Mouse (Mus musculus) WW6 (cell line): ENCODE results near the gene P3h2.

Experiments
- DNase-seq: peaks from one replicate; pipeline ENCODE4 v3.0.0-alpha.2; 2013; ENCODE audit warnings: low read depth, low spot score

P3h2 gene

GRCm38 (mm10) chr16:25983635-25984034, 121.9 kb downstream of the P3h2 start:
- no peak for DNase-seq

- no peak for DNase-seq
These were observed 126.5 kb downstream of the P3h2 start for GRCm38 (mm10) chr16:25979037-25979436.

GRCm38 (mm10) chr16:25977210-25977609, 128.4 kb downstream of the P3h2 start:
- DNase-seq, result no peak

GRCm38 (mm10) chr16:25971285-25971684, 134.3 kb downstream of the P3h2 start:
- DNase-seq, result no peak

- no peak for DNase-seq
These were observed 134.9 kb downstream of the P3h2 start for GRCm38 (mm10) chr16:25970720-25971119.

- no peak for DNase-seq
These were observed 135.4 kb downstream of the P3h2 start for GRCm38 (mm10) chr16:25970193-25970592.

- DNase-seq, result peak; percentile 9
These were observed 138.3 kb downstream of the P3h2 start for GRCm38 (mm10) chr16:25967297-25967696.

GRCm38 (mm10) chr16:25963856-25964255, 141.7 kb downstream of the P3h2 start:
- peak; percentile 20 for DNase-seq

- no peak for DNase-seq
These were observed 145.2 kb downstream of the P3h2 start for GRCm38 (mm10) chr16:25960345-25960744.

- no peak for DNase-seq
These were observed 145.7 kb downstream of the P3h2 start for GRCm38 (mm10) chr16:25959929-25960328.

GRCm38 (mm10) chr16:25958650-25959238, 146.8 kb downstream of the P3h2 start:
- DNase-seq, result no peak

GRCm38 (mm10) chr16:25958213-25958612, 147.4 kb downstream of the P3h2 start:
- DNase-seq, result no peak

- no peak for DNase-seq
These were observed 148.8 kb downstream of the P3h2 start for GRCm38 (mm10) chr16:25956831-25957230.

GRCm38 (mm10) chr16:25954614-25955013, 151.0 kb downstream of the P3h2 start:
- no peak for DNase-seq

GRCm38 (mm10) chr16:25953359-25953758, 152.2 kb downstream of the P3h2 start:
- no peak for DNase-seq

GRCm38 (mm10) chr16:25952005-25952404, 153.6 kb downstream of the P3h2 start:
- DNase-seq, result no peak

GRCm38 (mm10) chr16:25948067-25948466, 157.5 kb downstream of the P3h2 start:
- no peak for DNase-seq

- DNase-seq, result no peak
These were observed 160.2 kb downstream of the P3h2 start for GRCm38 (mm10) chr16:25945151-25945955.

- no peak for DNase-seq
These were observed 163.3 kb downstream of the P3h2 start for GRCm38 (mm10) chr16:25942261-25942660.

GRCm38 (mm10) chr16:25934181-25934580, 171.4 kb downstream of the P3h2 start:
- DNase-seq, result no peak

- DNase-seq, result no peak
These were observed 193.4 kb downstream of the P3h2 start for GRCm38 (mm10) chr16:25912185-25912584.
